Mouse (Mus musculus) R1 (cell line): ENCODE data around the gene Tas1r1.

Experiments
- DNase-seq: peaks from one replicate; pipeline ENCODE4 v3.0.0-alpha.2; 2018; ENCODE audit warnings: low read depth, low spot score

Gene Tas1r1

GRCm38 (mm10) chr4:152010707-152011134 lies 27.6 kb downstream of the Tas1r1 start:
- DNase-seq = no peak

GRCm38 (mm10) chr4:152010091-152010706 lies 28.2 kb downstream of the Tas1r1 start:
- DNase-seq = peak; percentile 79

GRCm38 (mm10) chr4:152009076-152010051 lies 29.0 kb downstream of the Tas1r1 start:
- peak; percentile 75 for DNase-seq

GRCm38 (mm10) chr4:152008622-152009075 lies 29.7 kb downstream of the Tas1r1 start, which contains the start of gene Klhl21:
Klhl21 (plus strand) TSS chr4:152008803.
- peak; percentile 95 for DNase-seq

GRCm38 (mm10) chr4:152008148-152008500 lies 30.2 kb downstream of the Tas1r1 start:
- no peak for DNase-seq

GRCm38 (mm10) chr4:152007481-152008147 lies 30.8 kb downstream of the Tas1r1 start:
- peak; percentile 70 for DNase-seq

- no peak for DNase-seq
Measured at GRCm38 (mm10) chr4:152006812-152007211, 31.6 kb downstream of the Tas1r1 start.

- no peak for DNase-seq
Measured at GRCm38 (mm10) chr4:152006137-152006536, 32.2 kb downstream of the Tas1r1 start.

GRCm38 (mm10) chr4:152002063-152002462 lies 36.3 kb downstream of the Tas1r1 start:
- DNase-seq = no peak

GRCm38 (mm10) chr4:152001335-152001734 lies 37.0 kb downstream of the Tas1r1 start:
- no peak for DNase-seq

- DNase-seq = no peak
Measured at GRCm38 (mm10) chr4:152000906-152001305, 37.5 kb downstream of the Tas1r1 start.

GRCm38 (mm10) chr4:151999481-151999880 lies 38.9 kb downstream of the Tas1r1 start:
- DNase-seq = peak; percentile 71

GRCm38 (mm10) chr4:151997701-151998100 lies 40.7 kb downstream of the Tas1r1 start:
- no peak for DNase-seq

- DNase-seq = no peak
Measured at GRCm38 (mm10) chr4:151996951-151997222, 41.5 kb downstream of the Tas1r1 start.

GRCm38 (mm10) chr4:151996173-151996950 lies 42.0 kb downstream of the Tas1r1 start, which contains the start of gene Phf13:
Phf13 (minus strand) TSS chr4:151996258.
- peak; percentile 100 for DNase-seq

- no peak for DNase-seq
Measured at GRCm38 (mm10) chr4:151995371-151996172, 42.8 kb downstream of the Tas1r1 start.

- no peak for DNase-seq
Measured at GRCm38 (mm10) chr4:151994228-151995171, 43.9 kb downstream of the Tas1r1 start.

- no peak for DNase-seq
Measured at GRCm38 (mm10) chr4:151993035-151993434, 45.3 kb downstream of the Tas1r1 start.

- DNase-seq = no peak
Measured at GRCm38 (mm10) chr4:151992091-151992490, 46.3 kb downstream of the Tas1r1 start.
